Mouse (Mus musculus): ENCODE measurements around the gene Adamts7.

DNA sequence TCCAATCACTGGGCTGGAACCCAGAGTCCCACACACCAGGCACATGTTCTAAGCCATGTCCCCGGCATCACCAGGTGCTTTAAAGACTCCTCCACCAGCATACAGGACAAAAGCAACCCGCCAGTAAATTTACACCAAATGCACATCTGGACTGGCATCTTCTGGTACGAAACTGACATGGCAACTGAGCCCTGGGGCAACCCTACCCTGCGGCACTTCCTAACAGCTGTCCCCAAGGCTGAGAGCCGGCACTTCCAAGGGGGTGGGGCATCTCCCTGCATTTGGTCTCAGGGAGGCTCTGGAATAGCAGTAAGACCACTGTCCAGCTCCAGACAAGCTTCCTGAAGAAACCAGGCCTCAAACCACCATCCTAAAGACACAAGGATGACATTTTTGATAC, 40.4 kb downstream of the Adamts7 start:
- no peak for TF ChIP-seq CTCF (IDR thresholded peaks at IDR 0.05; ENCODE audit: extremely low read depth, insufficient read depth, insufficient read length, insufficient replicate concordance)
- TF ChIP-seq POLR2A (IDR thresholded peaks at IDR 0.05; ENCODE audit: low read depth, low read length) = no peak

All from spleen, adult 2 months (tissue).